Mouse (Mus musculus): ENCODE data around the gene Grid1. TPM values are rescaled to one million over a fixed set of nuclear protein-coding genes. Genes with fewer than 3 reads are reported as not detected.

Gene Grid1
- total RNA-seq, 1 experiment from 2014 or later = not detected

DNA sequence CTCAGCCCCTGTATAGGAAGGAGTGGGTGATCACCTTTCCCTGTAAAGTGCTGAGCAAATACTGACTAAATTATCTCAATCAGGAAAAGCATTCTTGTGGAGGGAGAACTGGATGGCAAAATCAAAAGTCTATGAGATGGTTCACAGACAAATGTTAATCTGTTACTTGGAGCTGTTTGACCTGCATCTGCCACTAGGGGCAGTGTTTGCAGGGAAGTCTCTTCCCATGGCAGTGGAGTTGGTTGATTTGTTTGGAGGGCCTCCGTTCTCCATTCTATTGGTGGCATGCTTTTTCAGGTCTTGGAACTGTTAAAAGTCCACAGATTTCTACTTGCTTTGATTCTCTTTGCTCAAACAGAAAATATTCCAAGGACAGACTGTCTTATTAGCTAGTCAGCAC, 506.4 kb downstream of the Grid1 start:
- ATAC-seq (replicated peaks; ENCODE audit: low read depth, poor library complexity, severe bottlenecking) = no peak

DNA sequence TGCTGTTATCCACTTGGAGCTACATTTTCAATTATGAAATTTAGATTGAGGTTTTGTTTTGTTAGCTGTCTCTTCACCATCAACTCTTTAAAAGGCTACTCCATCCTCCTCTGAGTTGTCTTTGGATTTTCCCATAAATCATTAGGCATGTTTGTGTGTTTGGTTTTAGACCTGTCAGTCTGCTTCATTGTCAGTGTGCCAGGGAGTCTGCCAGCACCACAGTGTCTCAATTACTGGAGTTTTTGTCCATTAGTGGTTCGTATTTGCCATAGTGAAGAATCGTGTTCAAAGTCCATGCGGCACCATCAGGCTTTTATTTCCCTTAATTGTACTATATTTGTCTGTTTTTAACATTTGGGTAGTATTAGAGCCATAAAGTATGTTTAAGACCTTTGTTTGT, 516.7 kb downstream of the Grid1 start:
- ATAC-seq (replicated peaks; ENCODE audit: low read depth, poor library complexity, severe bottlenecking) = no peak

DNA sequence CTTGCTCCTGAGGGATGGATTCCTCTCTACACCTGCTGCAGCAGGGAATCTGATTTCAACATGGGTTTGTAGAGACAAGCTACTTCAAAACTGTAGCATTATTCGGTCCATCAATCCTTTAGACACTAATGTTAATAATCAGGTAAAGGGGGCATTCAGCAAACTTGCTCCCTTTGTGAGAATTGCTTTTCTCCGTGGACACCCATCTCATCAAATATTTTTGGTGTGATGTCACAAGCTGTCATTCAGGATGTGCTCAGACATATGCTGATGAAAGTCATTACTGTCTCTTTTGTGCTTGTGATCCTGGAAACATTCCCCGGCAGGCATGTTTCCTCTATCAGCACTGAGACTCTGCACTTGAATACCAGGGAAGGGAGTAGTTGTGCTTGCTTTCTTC, 536.1 kb downstream of the Grid1 start:
- no peak for ATAC-seq (replicated peaks; ENCODE audit: low read depth, poor library complexity, severe bottlenecking)

DNA sequence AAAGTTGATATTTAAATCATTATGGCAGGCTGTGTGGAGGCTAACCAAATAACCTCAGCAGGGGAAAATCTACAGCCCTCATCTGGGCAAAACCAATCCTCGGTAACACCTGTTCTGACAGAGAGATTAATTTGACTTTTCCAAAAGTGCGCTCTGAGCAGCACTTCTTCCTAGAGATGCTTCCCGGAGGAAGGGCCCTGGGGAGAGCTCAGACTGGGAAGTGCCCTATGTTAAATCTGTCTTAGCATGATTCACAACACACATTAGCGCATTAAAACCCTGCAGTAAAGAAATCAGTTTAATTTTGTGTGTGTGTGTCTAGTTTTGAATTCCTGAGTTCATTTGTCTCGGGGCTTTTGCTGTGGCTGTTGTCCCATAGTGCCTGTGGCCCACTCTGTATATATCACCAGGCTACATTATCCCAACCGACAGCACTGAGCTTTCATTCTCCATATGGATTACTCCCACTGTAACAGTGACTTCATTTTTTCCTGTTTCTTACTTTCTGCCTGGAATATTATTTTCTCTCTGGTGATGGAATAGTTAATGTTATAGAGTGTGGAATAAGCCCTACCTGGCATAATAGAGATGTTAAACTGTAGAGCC, 536.7 kb downstream of the Grid1 start:
- no peak for ATAC-seq (replicated peaks; ENCODE audit: low read depth, poor library complexity, severe bottlenecking)

DNA sequence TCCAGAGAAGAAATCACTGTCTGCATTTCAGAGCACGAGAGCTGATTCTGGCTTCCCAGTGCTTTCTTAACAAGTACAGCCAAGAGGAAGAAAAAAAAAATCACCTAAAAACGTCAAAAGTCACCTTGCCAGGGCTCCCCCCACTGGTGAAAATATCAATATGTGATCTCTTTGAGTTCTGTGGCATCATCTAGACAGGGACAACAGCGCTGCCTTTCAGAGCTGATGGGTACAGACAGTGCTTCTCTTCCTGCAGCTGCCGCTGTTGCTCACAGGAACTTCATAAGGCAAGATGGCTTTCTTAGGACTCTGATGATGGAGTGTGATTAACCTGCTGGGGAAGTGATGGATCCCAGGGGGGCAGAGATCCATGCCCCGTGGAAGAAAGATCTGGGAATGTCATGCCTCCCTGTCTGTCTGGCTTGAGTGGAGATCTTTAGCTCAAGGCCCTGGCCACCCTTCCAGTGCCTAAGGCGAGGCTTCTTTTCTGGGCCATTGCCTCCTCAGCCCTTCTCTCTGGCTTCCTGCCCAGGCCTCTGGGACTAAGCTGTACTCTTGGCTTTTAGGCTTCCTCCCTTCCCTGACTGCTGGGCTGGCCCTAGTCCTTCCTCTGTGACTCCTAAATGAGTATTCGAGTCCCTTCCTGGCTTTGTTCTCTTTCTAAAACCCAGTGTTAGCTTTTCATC, 538.4 kb downstream of the Grid1 start:
- no peak for ATAC-seq (replicated peaks; ENCODE audit: low read depth, poor library complexity, severe bottlenecking)

DNA sequence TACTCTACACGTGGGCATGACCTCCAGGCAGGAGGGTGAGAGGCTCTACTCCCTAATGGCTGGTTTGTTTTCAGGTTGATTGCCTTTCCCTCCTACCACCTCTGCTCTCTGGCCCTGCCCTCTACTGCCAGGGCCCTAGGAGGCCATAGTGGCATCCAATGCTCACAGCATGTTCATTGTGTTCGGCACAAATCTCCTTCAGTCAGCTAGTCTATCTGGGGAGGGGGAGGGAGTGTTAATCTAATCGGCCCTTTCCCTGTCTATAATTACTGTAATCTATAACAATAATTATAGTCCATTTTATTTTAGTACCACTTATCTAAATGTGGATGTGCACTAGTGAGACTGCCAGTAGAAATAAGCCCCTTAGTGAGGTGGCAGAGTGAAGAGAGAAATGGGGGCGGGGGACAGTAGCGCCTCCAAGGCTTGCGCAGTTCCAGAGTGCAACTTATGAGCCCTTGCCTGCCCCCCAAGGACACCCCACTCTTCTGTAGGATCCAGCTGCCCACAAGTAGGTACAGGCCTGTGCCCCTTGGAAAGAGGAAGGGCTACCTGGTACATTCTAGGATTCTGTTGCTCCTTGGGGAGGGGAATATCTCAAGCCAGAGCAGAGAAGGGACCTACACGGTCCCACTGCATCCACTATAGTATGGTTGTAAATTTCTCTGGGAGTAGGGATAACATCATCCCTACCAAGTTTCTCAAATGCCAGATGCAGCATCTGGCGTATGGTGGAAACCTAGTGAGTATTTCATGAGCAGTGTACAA, 545.5 kb downstream of the Grid1 start:
- ATAC-seq (replicated peaks; ENCODE audit: low read depth, poor library complexity, severe bottlenecking) = no peak

DNA sequence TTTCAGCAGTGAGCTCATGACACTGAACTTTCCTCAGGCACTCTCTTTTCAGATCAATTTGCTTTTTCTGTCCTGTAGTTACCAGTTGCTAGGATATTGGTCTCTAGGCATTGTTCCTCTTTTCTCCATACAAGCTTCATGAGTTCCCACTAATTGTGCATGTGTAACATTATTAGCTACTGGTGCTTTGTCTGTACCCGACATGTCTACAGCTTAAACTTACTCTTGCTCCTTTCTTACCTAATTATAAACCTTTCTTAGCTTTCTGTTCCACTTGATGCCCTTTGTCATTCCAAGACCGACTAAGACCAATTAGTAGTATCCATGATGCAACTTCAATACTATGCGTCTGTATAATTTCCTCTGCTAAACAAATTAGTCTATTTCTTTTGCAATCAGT, 554.5 kb downstream of the Grid1 start:
- no peak for ATAC-seq (replicated peaks; ENCODE audit: low read depth, poor library complexity, severe bottlenecking)

DNA sequence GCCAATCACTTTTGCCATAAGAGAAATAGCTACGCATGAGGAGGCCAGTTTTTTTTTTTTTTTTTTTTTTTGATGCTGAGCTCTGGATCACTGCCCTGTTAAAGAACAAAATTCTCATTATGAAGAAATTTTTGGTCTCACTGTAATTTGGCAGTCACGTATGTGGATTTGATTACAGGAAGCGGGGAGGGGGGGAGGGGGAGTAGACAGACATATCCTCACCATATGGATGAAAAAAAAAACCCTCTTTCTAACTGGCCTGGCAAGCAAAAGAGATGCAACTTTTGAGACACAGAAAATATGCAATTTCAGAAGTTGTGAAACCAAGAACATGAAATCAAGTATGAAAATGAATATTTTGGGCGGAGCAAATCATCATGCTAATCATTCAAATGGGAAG, 573.7 kb downstream of the Grid1 start:
- no peak for ATAC-seq (replicated peaks; ENCODE audit: low read depth, poor library complexity, severe bottlenecking)

DNA sequence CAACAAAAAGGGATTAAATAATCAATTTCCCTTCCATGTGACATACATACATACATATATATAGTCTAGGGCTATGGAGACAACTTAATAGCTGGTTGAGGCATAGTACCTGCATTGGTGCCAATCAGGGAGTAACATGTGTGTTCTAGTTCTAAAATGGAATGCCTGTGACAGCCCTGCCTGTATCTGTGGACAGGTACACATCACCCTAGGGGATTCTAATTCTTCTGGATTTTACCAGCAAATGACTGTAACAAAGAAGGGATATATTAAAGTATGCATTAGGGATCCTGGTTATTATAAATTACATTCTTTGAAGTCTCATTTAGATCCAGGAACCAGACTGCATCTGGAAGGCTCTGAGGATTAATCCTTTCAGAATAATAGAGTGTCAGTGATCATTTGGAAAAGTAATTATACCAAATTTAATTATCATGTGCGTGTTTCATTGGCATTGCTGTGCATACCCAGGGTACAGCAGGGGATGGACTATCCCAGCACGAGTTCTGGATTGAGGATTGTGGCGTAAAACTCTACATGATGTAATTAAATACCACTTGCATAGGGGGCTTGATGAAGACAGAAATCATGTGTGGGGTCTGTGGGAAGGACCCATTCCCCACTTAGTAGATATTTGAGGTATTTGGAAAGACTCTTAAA, 584.5 kb downstream of the Grid1 start:
- no peak for ATAC-seq (replicated peaks; ENCODE audit: low read depth, poor library complexity, severe bottlenecking)

DNA sequence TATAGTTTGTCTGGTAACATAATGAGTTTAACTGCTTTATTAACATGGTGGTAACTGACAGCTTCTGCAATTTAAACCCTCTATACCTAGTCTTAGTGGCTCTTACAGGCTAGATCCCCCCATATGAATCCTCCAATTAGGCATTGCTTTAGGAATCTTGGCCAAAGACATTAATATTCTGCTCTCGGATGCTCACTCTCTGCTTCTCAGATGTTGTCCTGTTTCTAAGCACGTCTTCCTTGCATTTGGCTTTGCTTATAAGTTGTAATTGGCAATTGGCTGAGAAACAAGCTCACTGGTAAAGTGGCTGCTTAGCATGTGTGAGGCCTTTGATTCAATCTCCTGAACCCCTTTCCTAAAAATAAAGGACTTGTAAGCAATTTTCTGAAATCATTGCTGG, 610.4 kb downstream of the Grid1 start:
- ATAC-seq (replicated peaks; ENCODE audit: low read depth, poor library complexity, severe bottlenecking) = no peak

DNA sequence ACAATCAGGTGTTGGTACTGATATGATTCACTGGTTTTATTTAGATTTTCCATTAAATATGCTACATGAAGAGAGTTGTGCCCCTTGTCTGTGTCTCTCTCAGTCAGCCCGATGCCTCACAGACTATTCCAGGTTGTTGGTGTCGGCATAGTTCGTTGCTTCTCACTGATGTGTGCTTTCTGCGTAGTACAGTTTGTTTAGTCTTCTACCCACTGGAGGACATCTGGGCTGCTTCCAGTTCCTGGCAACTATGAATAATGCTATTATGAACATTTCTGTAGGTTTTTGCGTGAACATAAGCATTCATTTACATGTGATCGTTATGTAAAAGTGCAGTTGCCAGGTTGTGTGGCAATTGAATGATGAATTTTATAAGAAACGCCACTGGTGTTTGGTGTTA, 633.8 kb downstream of the Grid1 start:
- no peak for ATAC-seq (replicated peaks; ENCODE audit: low read depth, poor library complexity, severe bottlenecking)

DNA sequence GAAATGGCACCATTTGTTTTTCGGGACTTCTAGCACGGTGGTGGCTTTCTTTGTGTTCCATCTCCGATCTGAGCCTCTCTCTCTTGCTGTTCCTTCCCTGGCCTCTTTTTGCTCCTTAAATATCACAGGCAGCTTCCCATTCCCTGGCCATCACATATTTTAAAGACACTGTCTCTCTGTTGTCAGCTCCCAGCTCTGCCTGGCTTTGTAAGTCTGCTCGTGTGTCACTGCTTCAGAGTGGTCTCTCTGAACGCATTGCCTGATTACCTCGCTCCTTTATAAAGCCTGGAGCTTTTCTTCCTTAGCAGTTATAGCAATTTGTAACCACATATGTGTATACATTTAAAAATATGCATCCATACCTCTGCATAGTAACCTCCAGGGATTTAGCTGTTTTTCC, 648.3 kb downstream of the Grid1 start:
- ATAC-seq (replicated peaks; ENCODE audit: low read depth, poor library complexity, severe bottlenecking) = no peak

DNA sequence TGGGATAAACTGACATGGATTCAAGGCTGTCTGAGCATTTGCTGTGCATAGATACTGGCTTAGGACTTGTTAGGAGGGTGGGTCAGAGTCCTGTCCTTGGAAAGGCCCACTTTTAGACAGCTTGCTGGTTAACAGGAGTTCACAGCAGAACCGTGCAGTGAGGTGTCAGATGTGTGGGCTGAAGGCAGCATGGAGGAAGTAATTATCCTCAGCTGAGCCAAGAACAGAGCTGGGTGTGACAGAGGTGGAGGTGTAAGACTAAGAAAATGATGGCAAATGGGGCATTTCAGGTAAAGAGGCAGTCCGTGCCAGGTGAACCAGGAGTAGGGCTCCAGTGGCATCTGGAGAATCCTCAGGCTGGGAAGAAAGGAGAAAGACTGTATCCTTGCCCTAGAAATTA, 666.1 kb downstream of the Grid1 start:
- no peak for ATAC-seq (replicated peaks; ENCODE audit: low read depth, poor library complexity, severe bottlenecking)

DNA sequence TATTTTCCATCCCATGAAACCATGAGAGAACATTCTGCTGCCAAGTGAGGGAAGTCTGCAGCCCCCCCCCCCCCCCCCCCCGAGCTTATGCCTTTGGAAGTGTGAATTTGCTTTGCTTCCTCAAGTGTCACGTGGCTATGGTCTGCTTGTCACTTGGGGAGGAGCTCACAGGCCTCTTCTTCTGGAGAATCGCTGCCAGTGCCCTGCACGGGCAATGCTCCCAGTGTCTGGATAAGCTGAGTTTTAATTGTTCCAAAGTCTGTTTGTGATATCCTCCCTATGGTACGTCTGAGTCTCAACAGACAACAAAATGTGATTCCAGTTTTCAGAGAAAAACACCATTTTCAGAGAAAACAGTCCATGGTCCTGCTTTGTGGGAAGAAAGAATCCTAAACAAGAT, 682.4 kb downstream of the Grid1 start:
- no peak for ATAC-seq (replicated peaks; ENCODE audit: low read depth, poor library complexity, severe bottlenecking)

DNA sequence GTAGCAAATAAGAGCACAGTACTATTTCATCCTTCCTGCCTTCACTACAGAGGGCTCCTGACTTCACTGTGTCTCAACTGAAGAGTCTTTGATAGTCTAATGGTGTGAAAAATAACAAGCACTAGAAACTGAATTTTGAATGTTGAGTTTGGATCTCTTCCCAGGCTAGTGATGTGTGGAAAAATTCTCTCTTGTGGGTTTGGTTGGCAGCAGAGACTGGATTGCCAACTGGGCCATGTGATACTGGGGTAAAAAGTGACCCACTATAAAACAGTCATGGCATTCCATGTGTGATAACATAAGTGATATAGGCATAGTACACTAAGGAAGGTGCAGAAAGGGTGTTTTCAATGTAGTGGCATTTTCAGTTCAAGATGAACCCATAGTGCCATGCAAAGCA, 699.5 kb downstream of the Grid1 start:
- no peak for ATAC-seq (replicated peaks; ENCODE audit: low read depth, poor library complexity, severe bottlenecking)

DNA sequence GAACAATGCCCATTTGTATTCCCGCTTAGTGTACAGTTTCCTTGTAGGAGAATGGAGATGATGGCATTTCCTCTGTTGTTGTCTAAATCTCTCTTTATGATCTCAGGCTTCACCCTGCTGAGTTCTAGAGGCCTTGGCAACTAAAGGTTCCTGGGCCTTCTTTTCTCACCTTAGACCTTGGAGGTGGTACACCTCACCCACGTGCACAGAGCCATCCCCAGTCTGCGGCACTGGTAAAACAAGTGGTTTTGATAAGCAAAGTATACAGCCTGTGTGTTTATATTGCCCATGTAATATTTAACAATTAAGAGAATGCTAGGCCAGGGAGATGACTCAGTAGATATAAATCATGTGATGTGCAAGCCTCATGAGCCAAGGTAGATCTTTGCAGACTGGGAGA, 718.9 kb downstream of the Grid1 start:
- no peak for ATAC-seq (replicated peaks; ENCODE audit: low read depth, poor library complexity, severe bottlenecking)

DNA sequence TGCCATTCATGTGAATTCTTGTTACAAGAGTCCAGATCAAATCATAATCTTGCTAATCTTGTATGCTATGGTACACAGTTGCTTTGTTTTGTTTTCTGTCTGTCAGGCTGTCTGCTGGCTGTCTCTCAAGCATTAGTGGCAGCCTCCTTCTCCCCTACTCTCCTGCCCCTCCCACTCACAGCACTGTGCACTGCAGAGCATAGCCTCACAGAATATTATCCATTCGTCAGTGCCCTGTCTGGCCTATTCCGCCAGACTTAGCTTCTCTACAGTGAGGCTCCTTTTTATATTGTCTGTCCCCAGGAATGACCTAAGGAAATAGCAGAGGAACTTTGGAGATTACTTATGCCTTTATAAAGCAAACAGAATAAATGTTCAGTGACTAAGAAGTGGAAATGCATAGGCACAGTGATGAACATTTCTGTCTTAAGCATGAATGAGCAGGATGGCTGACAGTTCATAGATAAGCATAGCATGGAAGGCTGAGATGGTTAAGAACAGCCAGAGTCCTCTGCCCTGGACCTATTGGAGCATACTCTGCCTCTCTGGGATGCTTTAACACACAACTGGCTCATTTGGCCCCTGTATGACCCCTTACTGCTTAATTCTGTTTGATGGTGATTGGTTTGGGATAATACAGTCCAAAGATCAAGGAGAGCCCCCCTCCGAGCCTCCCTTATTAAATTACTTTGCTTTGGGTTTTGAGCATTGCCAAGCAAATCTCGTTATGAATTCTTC, 721.5 kb downstream of the Grid1 start:
- no peak for ATAC-seq (replicated peaks; ENCODE audit: low read depth, poor library complexity, severe bottlenecking)

DNA sequence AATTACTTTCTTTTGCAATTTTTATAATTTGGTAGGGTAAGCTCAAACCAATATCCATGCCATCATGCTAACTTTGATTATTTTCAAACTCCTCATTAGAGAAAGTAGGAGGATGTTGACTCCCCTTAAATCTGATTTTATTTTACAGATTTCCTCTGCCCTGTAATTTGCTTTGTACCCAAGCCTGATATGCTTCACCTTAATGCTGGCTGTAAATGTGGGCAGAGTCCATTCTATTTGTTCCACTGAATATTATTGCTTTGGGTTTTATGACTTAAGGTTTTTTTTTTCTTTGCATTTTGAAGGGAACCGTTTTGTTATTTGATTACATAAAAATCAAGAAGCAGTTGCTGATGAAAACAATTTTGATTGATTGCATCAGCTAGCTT, 722.1 kb downstream of the Grid1 start:
- ATAC-seq (replicated peaks; ENCODE audit: low read depth, poor library complexity, severe bottlenecking) = no peak

DNA sequence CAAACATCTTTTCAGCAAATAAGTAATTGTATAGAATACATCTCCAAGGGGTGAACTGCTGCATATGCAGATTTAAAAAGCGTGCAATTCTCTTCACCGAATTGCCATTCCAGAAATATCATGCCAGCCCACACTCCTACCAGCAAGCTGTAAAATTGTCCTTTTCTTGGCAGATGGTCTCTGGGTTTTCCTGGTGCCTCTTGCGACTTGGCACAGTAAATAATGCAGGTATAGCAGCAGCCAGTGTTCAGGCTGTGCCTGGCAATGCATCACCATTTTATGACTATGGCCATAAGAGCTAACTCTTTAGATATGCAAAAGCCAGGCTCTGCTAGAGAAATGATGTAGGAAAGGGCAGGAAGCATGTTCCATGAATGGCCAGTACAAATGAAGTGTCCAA, 734.4 kb downstream of the Grid1 start:
- no peak for ATAC-seq (replicated peaks; ENCODE audit: low read depth, poor library complexity, severe bottlenecking)

DNA sequence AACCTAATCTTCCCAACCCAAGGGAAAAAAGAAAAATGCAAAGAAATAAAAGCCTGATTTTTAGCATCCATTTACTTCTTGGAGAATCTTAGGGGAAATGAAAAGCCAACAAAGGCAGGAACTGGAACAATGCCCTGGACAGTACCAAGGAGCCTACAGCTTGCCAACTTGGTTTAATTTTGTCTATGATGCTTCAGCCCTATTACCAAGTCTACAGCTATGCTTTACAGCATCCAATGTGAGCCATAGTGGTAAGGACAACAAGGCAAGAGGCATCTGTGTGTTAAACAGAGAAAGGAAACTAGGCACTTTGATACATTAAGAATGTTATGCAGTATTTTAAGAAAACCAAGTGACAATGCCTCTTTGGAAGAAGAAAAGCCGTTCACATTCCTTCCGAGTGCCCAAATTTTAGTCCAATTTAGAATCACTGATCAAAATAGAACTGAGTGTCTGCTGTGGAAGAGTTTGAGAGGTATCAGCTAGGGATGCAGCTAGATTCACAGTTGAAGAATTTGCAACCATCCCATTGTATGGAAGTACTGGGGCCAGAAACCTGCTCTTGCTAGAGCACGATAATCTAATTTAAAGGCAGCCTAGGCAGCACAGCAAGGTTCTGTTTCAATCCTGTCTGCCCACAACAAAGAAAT, 741.5 kb downstream of the Grid1 start:
- ATAC-seq (replicated peaks; ENCODE audit: low read depth, poor library complexity, severe bottlenecking) = no peak

Data from common myeloid progenitor, adult 5-6 weeks (primary cell).